Comparison of ENCODE assay signal across 14 mouse cellular contexts in genomic region chr2:106781181-106782179, GRCm38 (mm10).
DNase-seq lines count a peak whose midpoint lies in the region; ATAC-seq and TF ChIP-seq lines count a peak whose summit lies in the region.
"Had no signal": no experiment of that assay in that cellular context is flagged by ENCODE, and none has a peak within 500 bp of the region (broad histone marks: within the 10 kb centered on the region; RNA-seq: fewer than 3 reads in every experiment).

No protein-coding gene starts in this region.

- H3K4me3 ChIP-seq in forebrain, embryonic 13.5 days: no peak overlapping the region
- no peak overlapping the region for H3K4me3 ChIP-seq in midbrain, embryonic 10.5 days
- H3K4me3 ChIP-seq: embryonic facial prominence, embryonic 12.5 days; gastrocnemius, adult 2 months had no signal

- H3K9me3 ChIP-seq in forebrain, embryonic 13.5 days (replicated peaks): no peaks in the 10 kb centered on the region
- H3K9me3 ChIP-seq in midbrain, embryonic 10.5 days (replicated peaks): no peaks in the 10 kb centered on the region
- H3K9me3 ChIP-seq: embryonic facial prominence, embryonic 12.5 days had no signal

- peak overlapping the region; percentile 16; the same call in 1 of the 2 replicates for H3K9ac ChIP-seq in forebrain, embryonic 13.5 days
- H3K9ac ChIP-seq: embryonic facial prominence, embryonic 12.5 days had no signal

- no peaks in the 10 kb centered on the region for H3K27me3 ChIP-seq in forebrain, embryonic 13.5 days
- H3K27me3 ChIP-seq in midbrain, embryonic 10.5 days (ENCODE audit: low read depth, poor library complexity, severe bottlenecking): no peaks in the 10 kb centered on the region
- H3K27me3 ChIP-seq: CH12.LX; embryonic facial prominence, embryonic 12.5 days had no signal

- peak; percentile 69 for ATAC-seq in forebrain, embryonic 13.5 days

- H3K4me2 ChIP-seq in forebrain, embryonic 13.5 days: no peak overlapping the region
- H3K4me2 ChIP-seq: embryonic facial prominence, embryonic 12.5 days had no signal

- H3K27ac ChIP-seq in forebrain, embryonic 13.5 days: peak overlapping the region; percentile 69
- H3K27ac ChIP-seq in midbrain, embryonic 10.5 days (replicated peaks): peak overlapping the region; percentile 55
- H3K27ac ChIP-seq: embryonic facial prominence, embryonic 12.5 days; gastrocnemius, adult 2 months had no signal

- peak; percentile 18 for DNase-seq in layer of hippocampus, postnatal 36 days
- DNase-seq in layer of hippocampus, adult 9-10 months (ENCODE audit: low spot score): no peak
- DNase-seq in brain, embryonic 14.5 days (ENCODE audit: low read depth): peak; percentile 77
- DNase-seq in midbrain, embryonic 10.5 days (ENCODE audit: low spot score): no peak
- no peak for DNase-seq in cerebellum, postnatal 14 days
- DNase-seq in kidney, postnatal 10 days: no peak
- DNase-seq: adrenal gland, postnatal 14 days; cerebellum, adult 18-20 months; gastrocnemius, adult 2 months; kidney, adult 18-20 months; lung, adult 2 months had no signal

- H3K36me3 ChIP-seq in forebrain, embryonic 13.5 days (ENCODE audit: poor library complexity, severe bottlenecking): peaks cover 31% of the 10 kb centered on the region
- H3K36me3 ChIP-seq in midbrain, embryonic 10.5 days: peaks cover 4% of the 10 kb centered on the region; the same call in 1 of the 2 replicates

- peaks cover 24% of the 10 kb centered on the region for H3K4me1 ChIP-seq in forebrain, embryonic 13.5 days
- H3K4me1 ChIP-seq in midbrain, embryonic 10.5 days: peaks cover 15% of the 10 kb centered on the region

- no peak for TF ChIP-seq CTCF in brain, embryonic 14.5 days (IDR thresholded peaks at IDR 0.05; ENCODE audit: borderline replicate concordance, extremely low read depth, insufficient read depth, insufficient read length)

- no peak for TF ChIP-seq POLR2A in brain, embryonic 14.5 days (IDR thresholded peaks at IDR 0.05; ENCODE audit: borderline replicate concordance, extremely low read depth, insufficient read depth, insufficient read length, poor library complexity, severe bottlenecking)

- 60% methylated on average over 26 of the region's 26 CpGs for WGBS in forebrain, embryonic 13.5 days
- WGBS in midbrain, embryonic 10.5 days: 83% methylated on average over 26 of the region's 26 CpGs

Comparison
In these comparisons a context has a peak if more than half of its experiments do, and no peak if none do; other contexts are left out.
1. DNase-seq: peak in layer of hippocampus, postnatal 36 days (2 of 2) and brain, embryonic 14.5 days (single experiment); none in layer of hippocampus, adult 9-10 months (single experiment), midbrain, embryonic 10.5 days (single experiment), cerebellum, postnatal 14 days (0 of 2) and kidney, postnatal 10 days (single experiment).